Mouse (Mus musculus) midbrain, embryonic 10.5 days (tissue): ENCODE results near the gene Plk5. TPM values are rescaled to one million over a fixed set of nuclear protein-coding genes. Genes with fewer than 3 reads are reported as not detected.

ENCODE experiments used
- DNase-seq: peaks from one replicate; pipeline ENCODE4 v3.0.0-alpha.2; 2017; ENCODE audit warnings: low spot score
- H3K27ac ChIP-seq: fragments of 300-500 bp; sonication (generic); replicated peaks from 2 replicates; pipeline ENCODE4 v1.5.1; 2016; ENCODE audit warnings: mild to moderate bottlenecking
- H3K27me3 ChIP-seq: fragments of 300-500 bp; sonication (generic); 2 replicates; pipeline ENCODE4 v1.6.1; 2016; ENCODE audit warnings: low read depth, mild to moderate bottlenecking; ENCODE audit not compliant: poor library complexity, severe bottlenecking
- H3K36me3 ChIP-seq: fragments of 300-500 bp; sonication (generic); 2 replicates; pipeline ENCODE4 v1.6.1; 2016; ENCODE audit warnings: mild to moderate bottlenecking, moderate library complexity
- H3K4me1 ChIP-seq: fragments of 300-500 bp; sonication (generic); 2 replicates; pipeline ENCODE4 v1.6.1; 2016
- H3K4me3 ChIP-seq: fragments of 300-500 bp; sonication (generic); 2 replicates; pipeline ENCODE4 v1.5.1; 2016; ENCODE audit warnings: mild to moderate bottlenecking, moderate library complexity
- H3K9me3 ChIP-seq: fragments of 300-500 bp; sonication (generic); replicated peaks from 2 replicates; pipeline ENCODE4 v1.6.1; 2016; ENCODE audit warnings: mild to moderate bottlenecking
- WGBS: fragments of 180-500 bp; shearing (Covaris S2); methylation state at CpG from one replicate; pipeline ENCODE4 v1.1.7; 2016; 5-methylcytosine and 5-hydroxymethylcytosine counted together
- polyA plus RNA-seq: library from polyadenylated mRNA; unstranded; fragments of >200 nt; fragmentation: Nextera tagmentation; extraction: Ambion mirVana; gene quantifications from 2 replicates; pipeline ENCODE4 v1.2.1, GENCODE M21; 2016

Gene Plk5
- polyA plus RNA-seq, 1 experiment from 2014 or later: 0.12 TPM

DNA sequence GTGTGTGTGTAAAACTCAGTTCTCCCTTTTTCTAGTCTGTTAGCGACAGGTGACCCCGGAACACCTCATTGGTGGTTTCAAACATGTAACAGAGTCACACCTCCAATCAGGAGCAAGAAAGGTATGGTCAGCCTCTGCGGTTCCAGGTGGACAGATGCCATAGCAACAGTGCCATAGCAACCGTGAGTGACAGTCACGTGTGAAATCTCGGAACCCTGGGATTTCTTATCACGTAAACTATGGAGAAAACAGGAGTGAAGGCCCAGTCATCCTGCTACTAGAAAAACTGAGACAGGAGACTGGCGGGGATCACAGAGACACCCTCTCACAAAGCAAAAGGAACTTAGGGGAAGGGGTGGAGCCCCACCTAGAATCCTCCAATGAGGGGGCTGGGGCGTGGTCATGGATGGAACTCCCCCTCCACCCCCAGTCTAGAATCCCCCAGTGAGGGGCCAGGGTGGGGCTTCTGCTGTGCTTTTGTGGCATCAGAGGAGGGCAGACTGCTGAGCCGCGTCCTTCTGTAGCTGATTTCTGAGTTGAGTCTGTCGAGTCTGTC lies 15.2 kb downstream of the Plk5 start:
- DNase-seq: peak; percentile 61
- peaks cover 27% of the 10 kb centered on the region for H3K27me3 ChIP-seq
- H3K4me1 ChIP-seq: peaks cover 14% of the 10 kb centered on the region
- no peaks in the 10 kb centered on the region for H3K36me3 ChIP-seq
- peak overlapping the region; percentile 49 for H3K27ac ChIP-seq
- peak overlapping the region; percentile 32 for H3K4me3 ChIP-seq
- WGBS: 3% methylated on average over 12 of the region's 12 CpGs
- H3K9me3 ChIP-seq: peaks cover 7% of the 10 kb centered on the region

DNA sequence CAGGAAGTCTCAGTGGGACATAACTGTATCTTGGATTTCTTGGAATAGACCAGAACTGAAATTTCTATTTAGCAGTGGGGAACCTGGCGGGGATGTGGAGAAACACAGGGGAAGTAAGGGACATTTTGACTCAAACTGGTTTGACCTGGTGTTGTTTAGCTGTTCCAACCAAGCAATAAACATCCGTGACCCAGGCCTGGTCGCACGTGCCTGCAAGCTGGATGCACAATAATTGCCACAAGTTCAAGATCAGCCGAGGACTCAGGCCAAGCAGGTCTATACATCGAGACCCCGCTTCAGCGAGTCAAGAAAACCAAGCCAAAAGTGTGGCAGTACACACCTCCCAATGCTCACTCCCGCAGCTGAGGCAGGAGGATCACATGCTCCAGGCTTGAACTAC lies 15.7 kb downstream of the Plk5 start:
- Histone ChIP-seq H3K4me1 (peaks cover 14% of the 10 kb centered on the region), H3K4me3 (peak overlapping the region; percentile 32), H3K27ac (0 out of 2 replicates have a peak overlapping the region, but pooled peaks have one; percentile 49)

DNA sequence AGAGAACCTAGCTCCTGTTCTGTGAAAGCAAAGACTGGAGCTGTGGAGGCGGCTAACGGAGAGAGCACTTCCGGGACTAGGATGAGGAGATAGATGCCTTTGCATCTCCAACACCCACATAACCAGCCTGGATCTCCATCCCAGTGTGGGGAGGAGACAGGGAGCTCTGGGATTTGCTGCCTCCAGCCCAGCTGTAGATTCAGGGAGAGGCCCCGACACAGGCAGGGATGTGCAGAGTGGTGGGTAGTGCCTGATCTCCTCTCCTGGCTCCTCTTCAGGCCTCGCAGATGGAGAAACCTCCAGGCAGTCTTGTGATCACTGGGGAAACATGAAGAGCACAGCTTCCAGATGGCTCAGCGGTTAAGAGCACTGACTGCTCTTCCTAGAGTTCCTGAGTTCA lies 16.4 kb downstream of the Plk5 start:
- H3K4me3 ChIP-seq: peak overlapping the region; percentile 20; the same call in 1 of the 2 replicates
- 85% methylated on average over 6 of the region's 6 CpGs for WGBS
- DNase-seq: no peak
- peaks cover 16% of the 10 kb centered on the region for H3K27me3 ChIP-seq
- peaks cover 7% of the 10 kb centered on the region for H3K9me3 ChIP-seq
- no peak overlapping the region for H3K27ac ChIP-seq
- H3K36me3 ChIP-seq: no peaks in the 10 kb centered on the region
- H3K4me1 ChIP-seq: peaks cover 14% of the 10 kb centered on the region

More for the DNA sequence above, 15.7 kb downstream of the Plk5 start:
- H3K36me3 ChIP-seq: no peaks in the 10 kb centered on the region
- peaks cover 7% of the 10 kb centered on the region for H3K9me3 ChIP-seq
- WGBS: 56% methylated on average over 9 of the region's 9 CpGs
- DNase-seq: no peak
- H3K27me3 ChIP-seq: peaks cover 22% of the 10 kb centered on the region

DNA sequence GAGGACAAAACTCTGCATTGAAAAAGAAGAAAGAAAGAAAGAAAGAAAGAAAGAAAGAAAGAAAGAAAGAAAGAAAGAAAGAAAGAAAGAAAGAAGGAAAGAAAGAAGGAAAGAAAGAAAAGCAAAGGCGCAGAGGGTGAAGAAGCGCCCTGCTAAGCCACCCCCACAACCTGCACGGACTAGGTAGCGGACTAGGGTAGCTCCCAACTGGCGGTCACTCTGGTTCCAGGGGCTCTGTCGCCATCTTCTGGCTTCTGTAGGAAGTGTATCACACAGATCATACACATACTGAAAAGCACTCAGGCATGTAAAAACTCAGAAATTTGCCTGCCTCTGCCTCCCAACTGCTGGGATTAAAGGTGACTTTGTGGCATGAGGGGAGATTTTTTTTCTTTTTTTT lies 17.8 kb downstream of the Plk5 start:
- no peaks in the 10 kb centered on the region; the same call in 1 of the 2 replicates for H3K36me3 ChIP-seq
- peaks cover 14% of the 10 kb centered on the region for H3K4me1 ChIP-seq
- H3K27ac ChIP-seq: no peak overlapping the region
- peak; percentile 58 for DNase-seq
- H3K9me3 ChIP-seq: no peaks in the 10 kb centered on the region
- H3K4me3 ChIP-seq: no peak overlapping the region
- H3K27me3 ChIP-seq: peaks cover 10% of the 10 kb centered on the region
- WGBS: 24% methylated on average over 6 of the region's 6 CpGs

DNA sequence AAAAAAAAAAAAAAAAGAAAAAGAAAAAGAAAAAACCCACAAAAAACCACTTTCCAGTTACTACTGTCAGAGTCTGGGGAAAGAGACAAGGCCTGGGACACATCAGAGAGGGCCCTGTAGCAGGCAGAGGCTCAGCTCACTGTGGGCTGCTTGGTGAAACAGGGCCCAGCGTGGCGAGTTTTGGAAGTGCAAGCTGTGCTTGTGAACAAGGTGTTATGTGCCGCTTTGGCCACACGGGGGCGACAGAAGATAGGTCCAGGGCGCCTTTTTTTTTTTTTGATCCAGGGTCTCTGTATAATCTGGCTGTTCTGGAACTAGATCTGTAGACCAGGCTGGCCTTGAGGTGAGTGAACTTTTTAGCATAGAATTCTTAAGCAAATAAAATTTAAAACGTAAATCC lies 19.9 kb downstream of the Plk5 start:
- Histone ChIP-seq H3K27me3 (peaks cover 10% of the 10 kb centered on the region), H3K4me1 (peaks cover 17% of the 10 kb centered on the region), H3K9me3 (no peaks in the 10 kb centered on the region), H3K36me3 (peaks cover 21% of the 10 kb centered on the region), H3K27ac (no peak overlapping the region), H3K4me3 (no peak overlapping the region)
- DNase-seq: peak; percentile 94
- 2% methylated on average over 7 of the region's 7 CpGs for WGBS

DNA sequence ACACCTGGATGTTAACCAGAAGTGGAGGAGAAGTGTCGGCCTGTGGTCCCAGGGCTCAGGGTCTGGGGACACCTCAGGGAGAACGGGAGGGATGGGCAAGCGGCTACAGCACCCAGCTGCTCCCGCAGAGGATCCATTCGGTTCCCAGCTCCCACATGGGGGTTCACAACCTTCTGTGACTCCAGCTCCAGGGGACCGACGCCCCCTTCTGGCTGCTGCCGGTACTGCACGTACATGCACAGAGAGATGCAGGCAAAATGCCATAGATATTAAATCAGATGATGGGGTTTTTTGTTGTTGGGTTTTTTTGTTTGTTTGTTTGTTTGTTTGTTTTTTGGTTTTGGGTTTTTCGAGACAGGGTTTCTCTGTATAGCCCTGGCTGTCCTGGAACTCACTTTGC lies 21.5 kb downstream of the Plk5 start:
- Histone ChIP-seq H3K9me3 (no peaks in the 10 kb centered on the region), H3K36me3 (peaks cover 36% of the 10 kb centered on the region), H3K4me3 (no peak overlapping the region; the same call in 1 of the 2 replicates), H3K27ac (no peak overlapping the region), H3K27me3 (peaks cover 1% of the 10 kb centered on the region), H3K4me1 (peaks cover 7% of the 10 kb centered on the region)
- 53% methylated on average over 10 of the region's 10 CpGs for WGBS
- no peak for DNase-seq

DNA sequence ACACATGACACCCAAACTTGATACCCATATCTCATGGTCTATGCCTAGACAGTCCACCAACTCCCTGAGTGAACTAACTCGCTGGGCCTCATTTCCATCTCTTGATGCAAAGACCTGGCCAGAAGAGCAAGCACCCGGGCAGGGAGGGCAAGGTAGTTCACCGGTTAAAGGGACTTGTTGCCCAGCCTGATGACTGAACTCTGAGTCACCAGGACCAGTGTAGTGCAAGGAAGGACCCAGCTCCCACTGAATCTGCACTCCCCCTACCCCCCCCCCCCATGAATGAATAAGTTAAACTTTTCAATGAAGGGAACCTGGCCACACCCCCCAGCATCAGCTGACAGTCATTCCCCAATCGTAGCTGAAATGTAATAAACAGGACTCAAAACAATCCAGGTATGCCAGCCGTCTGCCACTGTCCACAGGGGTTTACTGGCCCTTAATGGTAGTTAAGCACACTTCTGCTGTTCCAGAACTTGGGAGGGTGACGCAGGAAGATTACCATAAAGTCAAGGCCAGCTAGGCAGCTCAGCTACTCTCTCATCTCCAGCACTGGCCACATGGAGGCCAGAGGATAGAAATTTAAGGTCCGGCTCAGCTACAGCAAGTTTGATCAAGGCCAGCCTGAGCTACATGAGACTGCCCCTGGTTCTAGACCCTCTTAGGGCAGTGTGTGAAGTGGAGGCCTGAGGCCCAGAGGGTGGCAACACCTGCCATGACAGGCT lies 26.5 kb downstream of the Plk5 start:
- peak overlapping the region; percentile 99; the same call in 1 of the 2 replicates for H3K4me3 ChIP-seq
- H3K9me3 ChIP-seq: no peaks in the 10 kb centered on the region
- no peak overlapping the region for H3K27ac ChIP-seq
- H3K4me1 ChIP-seq: peaks cover 45% of the 10 kb centered on the region
- H3K27me3 ChIP-seq: no peaks in the 10 kb centered on the region
- WGBS: 92% methylated on average over 7 of the region's 7 CpGs
- DNase-seq: no peak
- peaks cover 64% of the 10 kb centered on the region for H3K36me3 ChIP-seq

DNA sequence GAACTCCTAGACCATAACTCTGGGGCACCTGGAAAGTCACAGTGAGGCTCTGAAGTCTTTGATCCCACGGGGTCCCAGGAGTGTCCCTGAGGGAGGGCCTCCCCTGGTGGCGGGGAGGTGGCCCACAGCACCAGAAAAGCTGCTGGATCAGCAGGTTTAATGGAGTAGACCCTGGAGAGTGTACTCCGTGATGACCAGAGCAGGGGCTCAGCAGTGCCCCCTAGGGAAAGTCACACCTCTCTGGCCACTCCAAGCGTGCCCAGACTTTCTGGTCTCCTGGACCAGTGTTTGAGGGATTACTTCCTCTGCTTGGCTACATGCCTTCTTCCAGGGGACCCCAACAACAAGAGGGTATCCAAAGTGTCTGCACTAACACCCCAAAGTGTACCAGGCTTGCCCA lies 27.2 kb downstream of the Plk5 start:
- Histone ChIP-seq H3K9me3 (no peaks in the 10 kb centered on the region), H3K27me3 (no peaks in the 10 kb centered on the region), H3K4me1 (peaks cover 51% of the 10 kb centered on the region), H3K36me3 (peaks cover 64% of the 10 kb centered on the region), H3K4me3 (peak overlapping the region; percentile 99), H3K27ac (no peak overlapping the region)
- 73% methylated on average over 4 of the region's 4 CpGs for WGBS
- no peak for DNase-seq

DNA sequence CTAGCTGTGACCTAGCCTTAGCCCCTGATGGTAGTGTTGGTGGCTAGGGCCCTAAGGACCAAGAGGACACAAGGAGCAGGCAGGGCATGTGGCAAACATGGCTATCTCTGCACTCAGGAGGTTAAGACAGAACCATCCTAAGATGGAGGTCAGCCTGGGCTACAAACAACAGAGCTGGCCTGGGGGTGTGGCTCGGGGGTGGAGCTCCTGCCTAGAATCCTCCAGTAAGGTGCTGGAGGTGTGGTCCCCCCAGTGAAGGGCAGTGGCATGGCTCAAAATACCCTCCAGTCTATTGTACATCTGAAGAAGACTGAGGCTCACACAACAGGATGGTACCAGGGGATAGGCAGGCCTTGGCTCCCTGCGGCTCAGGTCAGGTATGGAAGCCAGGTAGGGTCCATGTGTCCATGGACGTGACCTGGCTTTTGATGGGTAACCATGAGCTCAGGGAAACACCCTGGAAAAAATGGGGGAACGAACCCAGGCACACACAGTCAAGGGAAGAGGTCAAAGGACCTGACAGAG lies 27.9 kb downstream of the Plk5 start:
- DNase-seq: no peak
- peaks cover 57% of the 10 kb centered on the region for H3K4me1 ChIP-seq
- H3K4me3 ChIP-seq: peak overlapping the region; percentile 99
- no peaks in the 10 kb centered on the region for H3K9me3 ChIP-seq
- peak overlapping the region; percentile 99 for H3K27ac ChIP-seq
- H3K36me3 ChIP-seq: peaks cover 63% of the 10 kb centered on the region
- no peaks in the 10 kb centered on the region for H3K27me3 ChIP-seq
- 84% methylated on average over 4 of the region's 4 CpGs for WGBS

DNA sequence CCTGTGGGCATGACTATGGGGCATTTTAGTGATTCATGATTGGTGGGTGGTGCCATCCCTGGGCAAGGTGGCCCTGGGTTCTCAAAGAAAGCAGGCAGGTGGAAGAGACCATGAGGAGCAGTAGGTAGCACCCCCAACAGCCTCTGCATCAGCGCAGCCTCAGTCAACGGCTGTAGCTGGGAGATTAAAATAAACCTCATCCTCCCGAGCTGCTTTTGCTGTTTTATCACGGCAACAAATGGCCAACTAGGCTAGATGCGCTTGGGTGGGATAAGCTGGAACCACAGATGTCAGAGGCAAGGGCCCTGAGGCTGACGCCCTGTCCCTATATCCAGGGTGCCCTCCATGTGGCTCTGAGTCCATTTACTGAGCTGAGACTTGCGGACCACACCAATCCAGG lies 28.4 kb downstream of the Plk5 start:
- H3K4me3 ChIP-seq: peak overlapping the region; percentile 99
- peaks cover 57% of the 10 kb centered on the region for H3K4me1 ChIP-seq
- WGBS: 82% methylated on average over 7 of the region's 7 CpGs
- DNase-seq: no peak
- peak overlapping the region; percentile 99 for H3K27ac ChIP-seq
- H3K36me3 ChIP-seq: peaks cover 59% of the 10 kb centered on the region
- H3K9me3 ChIP-seq: no peaks in the 10 kb centered on the region
- H3K27me3 ChIP-seq: no peaks in the 10 kb centered on the region

DNA sequence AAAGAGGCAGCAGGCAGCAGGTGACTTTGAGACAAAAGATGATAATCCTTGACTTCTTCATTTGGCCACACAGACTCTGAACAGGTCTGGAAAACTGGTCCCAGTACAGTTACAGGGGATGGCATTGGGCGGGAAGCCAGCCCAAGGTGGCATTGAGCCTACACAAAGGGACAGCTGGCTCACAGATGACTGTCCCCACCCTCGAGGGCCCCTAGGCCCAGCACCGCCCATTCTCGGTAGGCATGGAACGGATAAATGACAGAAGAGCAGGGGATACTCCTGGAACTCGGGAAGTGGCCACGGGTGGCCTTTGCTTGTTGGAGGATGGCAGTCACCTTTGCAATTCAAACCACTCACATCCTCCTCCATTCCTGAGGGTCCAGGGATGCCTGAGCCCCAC lies 29.1 kb downstream of the Plk5 start:
- 17% methylated on average over 7 of the region's 7 CpGs for WGBS
- peaks cover 57% of the 10 kb centered on the region for H3K4me1 ChIP-seq
- H3K36me3 ChIP-seq: peaks cover 59% of the 10 kb centered on the region
- peak overlapping the region; percentile 99 for H3K4me3 ChIP-seq
- no peaks in the 10 kb centered on the region for H3K27me3 ChIP-seq
- no peaks in the 10 kb centered on the region for H3K9me3 ChIP-seq
- no peak for DNase-seq
- peak overlapping the region; percentile 99 for H3K27ac ChIP-seq

DNA sequence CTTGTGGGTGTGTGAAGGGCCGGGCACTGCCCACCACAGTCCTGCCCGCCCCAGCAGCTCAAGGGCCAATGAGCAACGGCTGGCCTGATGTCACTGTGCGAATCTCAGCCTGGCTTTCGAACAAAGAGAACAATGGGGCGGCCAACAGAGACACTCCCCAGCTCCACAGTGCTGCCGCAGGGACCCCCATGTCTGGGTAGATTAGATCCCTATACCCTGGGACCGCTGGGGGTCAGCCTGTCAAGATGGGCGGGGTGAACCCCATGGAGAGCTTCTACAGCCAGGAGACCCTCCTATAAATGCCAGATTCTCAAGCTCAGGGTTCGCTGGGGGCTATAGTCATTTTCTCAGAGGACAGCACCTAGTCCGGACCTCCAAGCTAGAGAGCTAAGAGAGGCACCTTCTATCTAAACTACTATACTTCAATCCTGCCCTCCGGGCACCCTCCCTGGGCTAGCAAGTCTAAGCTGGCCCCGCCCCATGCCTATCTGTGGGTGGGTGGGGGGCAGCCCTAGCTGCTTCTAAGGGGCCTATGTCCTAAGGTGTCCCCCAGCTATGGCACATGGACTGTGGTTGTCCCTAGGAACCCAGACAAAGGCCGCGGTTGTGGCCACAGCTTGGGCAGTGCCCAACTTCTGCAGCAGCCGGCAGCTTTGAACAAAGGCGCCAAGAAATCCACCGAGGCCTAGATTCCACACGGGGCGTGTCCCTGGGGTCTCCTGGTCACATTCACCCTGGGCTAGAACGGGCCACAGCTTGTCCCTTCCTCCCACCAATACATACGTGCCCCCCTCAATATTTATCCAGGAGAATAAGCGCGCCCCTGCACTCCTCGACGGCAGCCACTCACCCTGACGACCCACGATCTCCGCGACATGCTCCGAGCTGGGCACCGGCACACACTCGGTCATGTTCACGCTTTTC lies 29.8 kb downstream of the Plk5 start:
- H3K4me1 ChIP-seq: peaks cover 55% of the 10 kb centered on the region
- 1% methylated on average over 34 of the region's 34 CpGs for WGBS

More for the DNA sequence above, 29.8 kb downstream of the Plk5 start:
- no peaks in the 10 kb centered on the region for H3K9me3 ChIP-seq
- H3K4me3 ChIP-seq: peak overlapping the region; percentile 99
- H3K36me3 ChIP-seq: peaks cover 59% of the 10 kb centered on the region
- H3K27me3 ChIP-seq: no peaks in the 10 kb centered on the region
- peak overlapping the region; percentile 99 for H3K27ac ChIP-seq
- DNase-seq: peak; percentile 83
